Mouse (Mus musculus) E14TG2a.4 (cell line): ENCODE measurements around the gene Gabra4.

Experiments used
- H3K27me3 ChIP-seq: 2 replicates; pipeline ENCODE4 v1.6.1; 2014; ENCODE audit warnings: low read length, control low read depth; ENCODE audit not compliant: insufficient read depth
- H3K36me3 ChIP-seq: 2 replicates; pipeline ENCODE4 v1.6.1; 2014; ENCODE audit warnings: low read length, control low read depth; ENCODE audit not compliant: insufficient read depth
- H3K4me1 ChIP-seq: replicated peaks from 2 replicates; pipeline ENCODE4 v1.6.1; 2014; ENCODE audit warnings: low read depth, low read length, control low read depth
- H3K4me3 ChIP-seq: replicated peaks from 2 replicates; pipeline ENCODE4 v1.5.1; 2014; ENCODE audit warnings: mild to moderate bottlenecking, low read length
- H3K9me3 ChIP-seq: 2 replicates; pipeline ENCODE4 v1.6.1; 2014; ENCODE audit warnings: low read length, control low read depth
- CTCF ChIP-seq: conservative IDR thresholded peaks from 2 replicates; pipeline ENCODE4 v1.5.1; 2014; ENCODE audit warnings: low read length
- NANOG ChIP-seq: IDR thresholded peaks from 2 replicates; pipeline ENCODE4 v1.6.1; 2014; ENCODE audit warnings: borderline replicate concordance, low read length, mixed read lengths
- POU5F1 ChIP-seq: IDR thresholded peaks from 2 replicates; pipeline ENCODE4 v1.6.1; 2014; ENCODE audit warnings: low read length, borderline replicate concordance

The Gabra4 gene

GRCm38 (mm10) chr5:71648108-71648507 lies 10.0 kb downstream of the Gabra4 start:
- no peaks in the 10 kb centered on the region for H3K27me3 ChIP-seq
- no peak for TF ChIP-seq CTCF
- no peak for TF ChIP-seq NANOG
- TF ChIP-seq POU5F1 = no peak
- no peaks in the 10 kb centered on the region for H3K4me1 ChIP-seq
- no peak overlapping the region for H3K4me3 ChIP-seq
- no peaks in the 10 kb centered on the region for H3K9me3 ChIP-seq
- no peaks in the 10 kb centered on the region for H3K36me3 ChIP-seq

GRCm38 (mm10) chr5:71639804-71640203 lies 18.3 kb downstream of the Gabra4 start:
- H3K9me3 ChIP-seq = no peaks in the 10 kb centered on the region
- H3K36me3 ChIP-seq = no peaks in the 10 kb centered on the region
- H3K4me3 ChIP-seq = no peak overlapping the region
- TF ChIP-seq NANOG (no peak), POU5F1 (no peak), CTCF (no peak)
- no peaks in the 10 kb centered on the region for H3K27me3 ChIP-seq
- H3K4me1 ChIP-seq = no peaks in the 10 kb centered on the region

GRCm38 (mm10) chr5:71627820-71628219 lies 30.3 kb downstream of the Gabra4 start:
- H3K4me3 ChIP-seq = no peak overlapping the region
- H3K27me3 ChIP-seq = no peaks in the 10 kb centered on the region
- no peaks in the 10 kb centered on the region for H3K36me3 ChIP-seq
- no peaks in the 10 kb centered on the region for H3K4me1 ChIP-seq
- TF ChIP-seq CTCF = no peak
- TF ChIP-seq NANOG = no peak
- TF ChIP-seq POU5F1 = no peak
- H3K9me3 ChIP-seq = no peaks in the 10 kb centered on the region

- no peaks in the 10 kb centered on the region for H3K9me3 ChIP-seq
- TF ChIP-seq CTCF (no peak), POU5F1 (no peak), NANOG (no peak)
- no peaks in the 10 kb centered on the region for H3K36me3 ChIP-seq
Measured at GRCm38 (mm10) chr5:71616734-71617133, 41.4 kb downstream of the Gabra4 start.

GRCm38 (mm10) chr5:71614311-71614710 lies 43.8 kb downstream of the Gabra4 start:
- H3K36me3 ChIP-seq = no peaks in the 10 kb centered on the region
- no peaks in the 10 kb centered on the region for H3K9me3 ChIP-seq
- TF ChIP-seq POU5F1 = no peak
- no peak for TF ChIP-seq NANOG
- no peak for TF ChIP-seq CTCF
- no peaks in the 10 kb centered on the region for H3K27me3 ChIP-seq
- no peak overlapping the region for H3K4me3 ChIP-seq
- H3K4me1 ChIP-seq = no peaks in the 10 kb centered on the region

More at GRCm38 (mm10) chr5:71616734-71617133, 41.4 kb downstream of the Gabra4 start:
- Histone ChIP-seq H3K4me1 (no peaks in the 10 kb centered on the region), H3K4me3 (no peak overlapping the region), H3K27me3 (no peaks in the 10 kb centered on the region)

GRCm38 (mm10) chr5:71608735-71609134 lies 49.4 kb downstream of the Gabra4 start:
- TF ChIP-seq NANOG (no peak), POU5F1 (no peak), CTCF (no peak)
- Histone ChIP-seq H3K27me3 (no peaks in the 10 kb centered on the region), H3K4me3 (no peak overlapping the region), H3K36me3 (no peaks in the 10 kb centered on the region), H3K9me3 (no peaks in the 10 kb centered on the region), H3K4me1 (no peaks in the 10 kb centered on the region)

GRCm38 (mm10) chr5:71606907-71607306 lies 51.2 kb downstream of the Gabra4 start:
- Histone ChIP-seq H3K9me3 (no peaks in the 10 kb centered on the region), H3K36me3 (no peaks in the 10 kb centered on the region), H3K27me3 (no peaks in the 10 kb centered on the region), H3K4me3 (no peak overlapping the region), H3K4me1 (no peaks in the 10 kb centered on the region)
- no peak for TF ChIP-seq POU5F1
- no peak for TF ChIP-seq NANOG
- no peak for TF ChIP-seq CTCF

GRCm38 (mm10) chr5:71604128-71604690 lies 53.9 kb downstream of the Gabra4 start:
- H3K4me3 ChIP-seq = no peak overlapping the region
- H3K9me3 ChIP-seq = no peaks in the 10 kb centered on the region
- TF ChIP-seq NANOG = no peak
- no peak for TF ChIP-seq POU5F1
- no peaks in the 10 kb centered on the region for H3K36me3 ChIP-seq
- H3K4me1 ChIP-seq = no peaks in the 10 kb centered on the region
- no peaks in the 10 kb centered on the region for H3K27me3 ChIP-seq

GRCm38 (mm10) chr5:71595321-71595720 lies 62.8 kb downstream of the Gabra4 start:
- Histone ChIP-seq H3K27me3 (no peaks in the 10 kb centered on the region), H3K4me3 (no peak overlapping the region), H3K4me1 (no peaks in the 10 kb centered on the region), H3K36me3 (no peaks in the 10 kb centered on the region), H3K9me3 (no peaks in the 10 kb centered on the region)
- no peak for TF ChIP-seq NANOG
- TF ChIP-seq POU5F1 = no peak
- TF ChIP-seq CTCF = no peak
